Mouse (Mus musculus): ENCODE measurements around the gene Kdm4d.
"Not testable (repeated sequence)": the region's sequence is repeated elsewhere in the genome, so short reads cannot be mapped to it uniquely, and the experiment has no call there.

The Kdm4d gene

GRCm38 (mm10) chr9:14451120-14451519, 49.2 kb downstream of the Kdm4d start:
- DNase-seq (ENCODE audit: low spot score) = not testable (repeated sequence)

DNA sequence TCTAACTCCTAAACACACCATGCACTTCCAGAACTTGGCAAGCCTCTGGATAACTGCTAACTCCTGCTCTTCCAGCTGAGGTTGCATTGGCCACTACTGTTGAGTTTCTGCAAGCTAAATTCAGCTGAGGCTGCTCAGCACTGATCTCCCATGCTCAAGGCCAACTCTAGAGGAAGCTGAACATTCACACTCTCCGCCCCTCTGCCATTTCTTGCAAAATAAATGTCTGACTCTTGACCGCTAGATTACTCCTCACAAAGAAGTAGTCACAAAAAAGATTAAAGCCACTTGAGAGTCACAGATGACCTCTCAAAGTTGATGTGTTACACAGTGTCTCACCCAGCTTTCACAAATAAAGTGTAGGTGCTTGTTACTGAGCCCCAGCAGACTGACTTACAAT, 53.2 kb downstream of the Kdm4d start:
- not testable (repeated sequence) for DNase-seq (ENCODE audit: low spot score)

DNA sequence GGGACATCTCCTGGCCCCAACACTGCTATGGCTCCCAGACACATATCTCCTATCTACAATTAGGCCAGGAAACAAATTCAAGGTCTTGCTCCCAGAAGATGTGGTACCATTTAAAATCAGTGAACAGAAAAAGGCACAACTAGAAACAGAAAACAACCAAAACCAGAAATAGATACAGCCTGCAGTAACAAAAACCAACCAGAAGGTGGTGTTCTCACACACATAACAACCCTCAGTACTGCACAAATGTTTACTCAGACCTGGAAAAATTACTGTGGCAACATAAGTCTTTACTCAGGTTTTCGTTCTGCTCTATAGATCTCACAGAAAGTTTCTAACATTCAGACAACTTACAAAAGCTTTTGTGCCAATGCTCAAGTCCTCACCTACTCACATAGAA, 59.9 kb downstream of the Kdm4d start:
- DNase-seq (ENCODE audit: low spot score) = no peak

- DNase-seq (ENCODE audit: low spot score) = no peak
Observed at GRCm38 (mm10) chr9:14433252-14433939, 66.9 kb downstream of the Kdm4d start.

Measured in lung, postnatal 25 days (tissue).